Mouse (Mus musculus) cortical plate, adult 2 months (tissue): Measurements from ENCODE around the gene Gm45062.

Source experiments
- CTCF ChIP-seq: fragments of 200-500 bp; IDR thresholded peaks from 2 replicates; pipeline ENCODE4 v1.5.1; 2011; ENCODE audit warnings: mild to moderate bottlenecking, control low read depth, low read length; ENCODE audit not compliant: insufficient read depth; ENCODE audit errors: extremely low read depth
- POLR2A ChIP-seq: fragments of 200-500 bp; IDR thresholded peaks from 2 replicates; pipeline ENCODE4 v1.6.1; 2011; ENCODE audit warnings: mild to moderate bottlenecking, low read length, control low read depth; ENCODE audit not compliant: insufficient read depth; ENCODE audit errors: extremely low read depth

GRCm38 (mm10) chr6:8358782-8359181 lies 99.5 kb downstream of the Gm45062 start:
- TF ChIP-seq CTCF (no peak), POLR2A (no peak)
